9 mouse cellular contexts compared by ENCODE assay signal in the genomic region with DNA sequence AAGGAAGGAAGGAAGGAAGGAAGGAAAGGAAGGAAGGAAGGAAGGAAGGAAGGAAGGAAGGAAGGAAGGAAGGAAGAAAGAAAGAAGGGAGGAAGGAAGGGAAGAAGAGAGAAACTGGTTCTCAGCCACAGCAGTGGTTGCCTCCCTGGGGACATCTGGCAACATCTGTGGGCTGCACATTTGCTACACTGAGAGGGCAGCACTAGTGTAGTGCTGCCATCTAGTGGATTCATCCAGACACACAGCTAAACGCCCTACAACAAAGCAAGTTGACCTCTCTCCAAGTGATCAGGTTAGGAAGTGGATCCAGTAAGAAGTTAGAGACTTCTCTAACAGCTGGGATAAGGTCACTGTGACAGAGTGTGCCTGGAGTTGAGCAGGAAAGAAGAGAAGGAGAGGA. TPM values are rescaled to one million over a fixed set of nuclear protein-coding genes. Genes with fewer than 3 reads are reported as not detected.
DNase-seq lines count a peak whose midpoint lies in the region; ATAC-seq and TF ChIP-seq lines count a peak whose summit lies in the region.
"Had no signal": no experiment of that assay in that cellular context is flagged by ENCODE, and none has a peak within 500 bp of the region (broad histone marks: within the 10 kb centered on the region; RNA-seq: fewer than 3 reads in every experiment).

No protein-coding gene starts in this region.

- no peaks in the 10 kb centered on the region for H3K4me1 ChIP-seq in stomach, postnatal 0 days (replicated peaks; ENCODE audit: control insufficient read depth, insufficient read depth)
- H3K4me1 ChIP-seq: liver, embryonic 15.5 days had no signal

- H3K9ac ChIP-seq in stomach, postnatal 0 days (ENCODE audit: low read length): no peak overlapping the region
- H3K9ac ChIP-seq: liver, embryonic 15.5 days had no signal

- no peak for TF ChIP-seq EP300 in stomach, postnatal 0 days (optimal IDR thresholded peaks at IDR 0.05)

- H3K27me3 ChIP-seq in stomach, postnatal 0 days (ENCODE audit: control insufficient read depth, insufficient read depth, low read length): no peaks in the 10 kb centered on the region

- no peaks in the 10 kb centered on the region for H3K9me3 ChIP-seq in stomach, postnatal 0 days (ENCODE audit: control insufficient read depth, low read length)
- H3K9me3 ChIP-seq: liver, embryonic 15.5 days had no signal

- H3K4me3 ChIP-seq in stomach, postnatal 0 days (ENCODE audit: low read depth, low read length): no peak overlapping the region
- H3K4me3 ChIP-seq: liver, embryonic 15.5 days had no signal

- no peaks in the 10 kb centered on the region for H3K36me3 ChIP-seq in stomach, postnatal 0 days (ENCODE audit: control insufficient read depth, insufficient read depth, low read length)
- H3K36me3 ChIP-seq: liver, embryonic 15.5 days had no signal

- DNase-seq in layer of hippocampus, adult 11-12 months (ENCODE audit: low spot score): peak; percentile 73
- DNase-seq in layer of hippocampus, postnatal 36 days: no peak
- peak; percentile 92 for DNase-seq in NIH3T3 (ENCODE audit: low read depth)
- DNase-seq in cerebellum, postnatal 36 days: peak; percentile 36 to 44
- peak; percentile 45 for DNase-seq in gastrocnemius, postnatal 25 days
- DNase-seq in kidney, postnatal 36 days: peak; percentile 52 to 78
- peak; percentile 68 for DNase-seq in stomach, postnatal 0 days (ENCODE audit: low spot score)

- peak; percentile 91 for ATAC-seq in megakaryocyte progenitor cell, adult 5-6 weeks (replicated peaks; ENCODE audit: poor library complexity)
- ATAC-seq in stomach, postnatal 0 days (ENCODE audit: low FRiP score, low TSS enrichment): peak; percentile 73

- no peak overlapping the region for H3K4me2 ChIP-seq in stomach, postnatal 0 days (replicated peaks; ENCODE audit: low read depth)
- H3K4me2 ChIP-seq: liver, embryonic 15.5 days had no signal

- TF ChIP-seq CTCF in stomach, postnatal 0 days (IDR thresholded peaks at IDR 0.05; ENCODE audit: low read depth): peak; percentile 94

- 0% methylated on average over 1 of the region's 1 CpGs for WGBS in stomach, postnatal 0 days

- H3K27ac ChIP-seq in stomach, postnatal 0 days (replicated peaks): no peak overlapping the region
- H3K27ac ChIP-seq: liver, embryonic 15.5 days had no signal

RNA-seq across cellular contexts. Expression of a gene that starts 7.7 kb away (rescaled TPM):
- total RNA-seq in layer of hippocampus, postnatal 36 days (2021): under 1 TPM; 0.15 to 0.66 TPM
- not detected for total RNA-seq in gastrocnemius, postnatal 25 days (2021)
- total RNA-seq in megakaryocyte progenitor cell, adult 5-6 weeks (2015): not detected in 2 replicates
- not detected in 2 replicates for total RNA-seq in megakaryocyte progenitor cell, adult 5-6 weeks (2017)
- 0.05 and 0.23 TPM in 2 replicates for polyA plus RNA-seq in stomach, postnatal 0 days (2015; fragmentation: Nextera tagmentation; extraction: Ambion mirVana)
- polyA plus RNA-seq: liver, embryonic 15.5 days had no signal

RNA-seq across cellular contexts. Expression of a gene that starts 27.2 kb away (rescaled TPM):
- total RNA-seq in layer of hippocampus, postnatal 36 days (2021): 10 to 100 TPM; 15.6 to 16.5 TPM
- 1 to 10 TPM; 1.9 to 2.0 TPM for total RNA-seq in gastrocnemius, postnatal 25 days (2021)
- total RNA-seq in megakaryocyte progenitor cell, adult 5-6 weeks (2015): not detected in 2 replicates
- total RNA-seq in megakaryocyte progenitor cell, adult 5-6 weeks (2017): not detected in 2 replicates
- polyA plus RNA-seq in stomach, postnatal 0 days (2015; fragmentation: Nextera tagmentation; extraction: Ambion mirVana): 1.2 and 1.3 TPM in 2 replicates

RNA-seq across cellular contexts. Expression of a gene that starts 34.6 kb away (rescaled TPM):
- total RNA-seq in layer of hippocampus, postnatal 36 days (2021): 100 to 1,000 TPM; 179 to 195 TPM
- total RNA-seq in gastrocnemius, postnatal 25 days (2021): 10 to 100 TPM; 12.7 to 13.4 TPM
- 45.9 and 49.3 TPM in 2 replicates for total RNA-seq in megakaryocyte progenitor cell, adult 5-6 weeks (2015)
- total RNA-seq in megakaryocyte progenitor cell, adult 5-6 weeks (2017): 30.6 and 32.2 TPM in 2 replicates
- polyA plus RNA-seq in stomach, postnatal 0 days (2015; fragmentation: Nextera tagmentation; extraction: Ambion mirVana): 21.2 and 22.6 TPM in 2 replicates

RNA-seq across cellular contexts. Expression of a gene that starts 39.3 kb away (rescaled TPM):
- total RNA-seq in layer of hippocampus, postnatal 36 days (2021): not detected
- total RNA-seq in gastrocnemius, postnatal 25 days (2021): under 1 TPM in 1 of 2 experiments, not detected in 1; 0.08 TPM
- not detected in 2 replicates for total RNA-seq in megakaryocyte progenitor cell, adult 5-6 weeks (2015)
- total RNA-seq in megakaryocyte progenitor cell, adult 5-6 weeks (2017): not detected in 2 replicates
- polyA plus RNA-seq in stomach, postnatal 0 days (2015; fragmentation: Nextera tagmentation; extraction: Ambion mirVana): 0.21 and 0.23 TPM in 2 replicates

Comparison
In these comparisons a context has a peak if more than half of its experiments do, and no peak if none do; other contexts are left out.
1. DNase-seq: peak in layer of hippocampus, adult 11-12 months (single experiment), NIH3T3 (single experiment), cerebellum, postnatal 36 days (2 of 2), gastrocnemius, postnatal 25 days (single experiment), kidney, postnatal 36 days (2 of 2) and stomach, postnatal 0 days (single experiment); none in layer of hippocampus, postnatal 36 days (0 of 2).
2. RNA of a gene that starts 27.2 kb away (total RNA-seq): 15.6 to 16.5 TPM in layer of hippocampus, postnatal 36 days; 1.9 to 2.0 TPM in gastrocnemius, postnatal 25 days and not detected in megakaryocyte progenitor cell, adult 5-6 weeks; every median in the first group is over 4 times any median in the second.